Mouse (Mus musculus) adrenal gland, adult (tissue): ENCODE measurements around the gene Htra1.

Experiments
- DNase-seq, 2 experiments: peaks; one replicate each; pipeline ENCODE4 v3.0.0; 2022 to 2023; ENCODE audit warnings: low spot score in 1 of 2; ENCODE audit not compliant: inconsistent age in 2 of 2

The Htra1 gene

GRCm38 (mm10) chr7:130965909-130966365 is 30.0 kb downstream of the Htra1 start:
- DNase-seq: no peak

DNA sequence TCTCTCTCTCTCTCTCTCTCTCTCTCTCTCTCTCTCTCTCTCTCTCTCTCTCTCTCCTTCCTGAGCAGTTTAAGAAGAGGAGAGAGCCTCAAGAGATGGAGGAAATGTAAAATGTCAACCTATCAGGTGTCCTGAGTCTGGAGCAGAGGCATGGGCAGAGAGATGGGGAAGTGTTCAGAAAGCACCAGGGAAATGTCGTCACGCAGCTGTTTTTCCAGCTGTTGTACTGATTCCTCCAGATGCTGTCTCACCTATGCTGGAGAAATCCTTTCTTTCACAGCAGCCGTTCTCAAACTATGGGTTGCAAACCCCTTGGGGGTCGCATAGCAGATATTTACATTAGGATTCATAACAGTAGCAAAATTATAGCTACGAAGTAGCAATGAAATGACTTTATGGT is 30.5 kb downstream of the Htra1 start:
- DNase-seq: no peak

- DNase-seq: no peak
Observed at GRCm38 (mm10) chr7:130966876-130967275, 31.0 kb downstream of the Htra1 start.

- no peak for DNase-seq
Observed at GRCm38 (mm10) chr7:130967901-130968300, 32.0 kb downstream of the Htra1 start.

DNA sequence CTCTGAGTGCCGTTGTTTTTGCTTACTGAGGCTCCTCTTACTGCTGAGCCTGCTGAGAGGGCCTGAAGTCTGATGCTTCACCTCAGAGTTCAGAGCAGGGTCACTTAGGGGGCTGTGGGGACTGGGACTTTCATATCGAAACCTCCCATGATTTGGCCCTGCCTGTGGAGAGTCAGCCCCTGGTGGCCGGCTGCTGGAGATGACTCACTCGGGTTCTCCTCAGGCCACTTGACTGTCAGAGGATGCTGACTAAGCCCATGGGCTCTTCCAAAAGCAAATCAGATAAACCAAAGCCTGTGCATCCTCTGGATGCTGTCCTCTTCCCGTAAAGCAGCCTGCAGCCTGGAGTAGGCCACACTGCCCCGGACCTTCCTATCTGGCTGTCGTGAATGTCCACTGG is 32.6 kb downstream of the Htra1 start:
- DNase-seq: peak; percentile 75 to 87

DNA sequence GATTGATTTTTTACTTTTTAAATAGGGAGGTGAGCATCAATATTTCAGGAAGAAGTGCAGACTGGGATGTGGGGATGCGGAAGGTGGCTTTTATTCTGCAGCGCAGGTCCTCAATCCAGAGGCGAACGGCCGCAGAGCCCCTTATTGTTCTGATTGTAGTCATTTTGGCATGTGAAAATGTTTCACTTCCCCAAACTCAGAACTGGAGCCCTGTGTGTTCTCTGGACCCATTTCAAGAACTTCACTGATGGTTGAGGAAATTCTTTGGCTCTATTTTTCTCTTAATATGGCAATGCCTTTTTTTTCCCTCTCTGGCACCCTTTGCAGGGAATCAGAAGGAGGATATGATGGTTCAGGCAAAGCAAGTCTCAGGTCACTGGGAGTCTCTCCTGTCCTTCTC is 33.2 kb downstream of the Htra1 start:
- no peak for DNase-seq

- DNase-seq: no peak
Observed at GRCm38 (mm10) chr7:130969507-130969906, 33.6 kb downstream of the Htra1 start.

DNA sequence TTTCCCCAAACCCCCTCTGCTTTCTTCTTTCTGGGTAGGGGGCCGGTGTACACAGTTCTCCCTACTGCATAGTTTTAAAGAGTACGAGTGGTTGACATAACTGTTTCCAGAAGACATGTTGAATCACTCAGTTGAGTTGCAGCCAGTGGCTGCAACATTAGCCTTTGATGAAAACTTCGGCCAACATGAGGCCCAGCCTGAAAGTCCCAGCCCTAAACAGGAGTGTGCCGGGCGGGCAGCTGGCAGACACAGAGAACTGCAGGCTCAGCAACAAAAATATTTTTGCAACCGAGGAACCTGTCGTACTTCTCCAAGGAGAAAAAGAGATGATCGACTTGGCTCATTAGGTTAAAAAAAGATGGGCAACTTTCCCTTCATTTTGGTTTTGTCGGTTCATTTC is 36.9 kb downstream of the Htra1 start:
- no peak for DNase-seq

GRCm38 (mm10) chr7:130976305-130976935 is 40.5 kb downstream of the Htra1 start:
- DNase-seq: peak; percentile 81 to 83

DNA sequence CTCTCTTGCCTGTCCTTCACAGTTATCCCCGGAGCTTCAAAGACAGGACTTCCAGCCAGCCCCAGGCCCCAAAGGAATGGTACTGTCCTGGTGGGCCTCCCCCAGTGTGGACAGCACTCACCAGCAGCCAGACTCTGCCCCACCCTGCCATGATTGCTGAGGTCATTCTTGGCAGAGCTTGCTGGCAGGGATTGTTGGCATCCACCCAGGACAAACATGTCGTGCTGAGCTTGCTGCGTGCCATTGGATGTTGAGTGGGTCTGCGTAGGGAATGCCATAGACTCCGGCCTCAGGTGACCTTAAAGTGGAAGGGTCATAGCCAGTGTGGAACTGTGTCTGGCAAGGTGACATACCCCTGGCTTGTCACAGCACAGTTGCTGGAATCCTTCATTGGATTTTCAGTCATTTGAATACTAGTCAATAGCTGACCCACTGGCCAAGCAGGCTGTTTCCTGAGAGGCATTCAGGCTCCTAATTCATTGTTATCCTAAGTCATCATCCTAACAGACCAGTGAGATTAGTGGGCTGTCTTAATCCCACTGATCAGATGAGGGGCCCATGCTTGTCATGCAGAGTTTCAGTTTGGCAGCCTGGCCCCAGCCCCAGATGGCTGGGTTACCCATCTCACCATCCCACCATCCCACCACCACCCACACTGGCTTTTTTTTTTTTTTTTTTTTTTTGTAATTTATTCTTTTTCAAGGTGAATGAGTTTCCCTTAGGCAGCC is 42.0 kb downstream of the Htra1 start:
- peak; percentile 93 to 97 for DNase-seq

DNA sequence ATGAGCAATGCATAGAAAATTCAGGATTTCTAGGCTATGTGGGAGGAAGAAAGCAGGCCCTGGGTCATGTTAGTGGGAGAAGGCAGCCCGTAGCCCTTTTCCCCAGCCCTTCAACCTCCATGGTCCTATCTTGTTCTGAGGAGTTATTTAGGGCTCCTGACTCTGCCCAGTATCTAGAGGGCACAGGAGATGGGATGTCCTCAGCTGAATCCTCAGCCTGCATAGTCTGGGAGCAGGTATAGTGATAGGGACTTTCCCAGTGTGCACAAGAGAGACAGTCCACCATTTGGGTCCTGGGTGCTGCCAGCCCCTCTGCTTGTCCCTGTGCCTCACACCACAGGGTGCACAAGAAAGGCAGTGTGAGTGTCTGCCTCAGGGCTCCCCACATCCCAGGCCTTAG is 42.6 kb downstream of the Htra1 start:
- DNase-seq: no peak

- DNase-seq: peak; percentile 85 to 89
Observed at GRCm38 (mm10) chr7:130980130-130980529, 44.2 kb downstream of the Htra1 start.

DNA sequence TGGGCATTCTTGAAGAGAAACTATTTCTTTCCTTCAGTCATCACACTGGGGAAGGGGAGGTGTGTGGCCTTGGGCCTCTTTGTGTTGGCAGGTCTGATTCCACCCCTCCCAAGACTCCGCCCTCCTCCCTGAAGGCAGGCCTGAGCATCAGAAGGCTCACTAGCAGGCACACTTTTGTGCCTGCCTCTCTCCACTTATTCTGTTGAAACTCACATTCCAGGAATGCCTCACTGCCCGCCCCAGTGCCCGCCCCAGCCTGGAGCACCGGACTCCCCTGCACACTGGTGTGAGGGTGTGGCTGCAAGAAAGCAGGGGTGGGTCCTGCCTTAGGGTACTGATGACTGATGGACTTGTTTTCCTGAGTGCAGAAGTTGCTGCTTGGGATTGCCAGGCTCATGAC is 46.5 kb downstream of the Htra1 start:
- DNase-seq: no peak

DNA sequence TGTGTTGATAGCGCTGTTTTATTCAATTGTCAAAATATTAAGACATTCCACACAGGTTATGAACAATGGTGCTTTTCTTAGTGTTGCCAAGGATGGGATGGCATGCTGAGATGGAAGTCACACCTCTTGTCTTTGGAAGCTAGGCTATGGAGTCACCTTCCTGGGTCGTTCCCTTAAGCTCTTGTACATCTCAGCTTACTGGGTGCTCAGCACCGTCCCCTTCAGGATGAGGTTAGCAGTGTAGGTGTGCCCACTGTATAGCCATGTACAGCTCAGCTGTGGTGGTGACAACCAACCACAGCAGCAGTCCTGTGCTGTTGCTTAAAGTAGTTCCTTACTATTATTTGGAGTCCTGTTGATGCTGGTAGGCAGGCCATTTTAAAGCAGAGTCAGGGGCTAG is 47.0 kb downstream of the Htra1 start:
- DNase-seq: no peak

GRCm38 (mm10) chr7:130984294-130984693 is 48.4 kb downstream of the Htra1 start:
- no peak for DNase-seq

- peak in 1 of 2 experiments; percentile 35 for DNase-seq
Observed at GRCm38 (mm10) chr7:130985193-130985592, 49.3 kb downstream of the Htra1 start.

DNA sequence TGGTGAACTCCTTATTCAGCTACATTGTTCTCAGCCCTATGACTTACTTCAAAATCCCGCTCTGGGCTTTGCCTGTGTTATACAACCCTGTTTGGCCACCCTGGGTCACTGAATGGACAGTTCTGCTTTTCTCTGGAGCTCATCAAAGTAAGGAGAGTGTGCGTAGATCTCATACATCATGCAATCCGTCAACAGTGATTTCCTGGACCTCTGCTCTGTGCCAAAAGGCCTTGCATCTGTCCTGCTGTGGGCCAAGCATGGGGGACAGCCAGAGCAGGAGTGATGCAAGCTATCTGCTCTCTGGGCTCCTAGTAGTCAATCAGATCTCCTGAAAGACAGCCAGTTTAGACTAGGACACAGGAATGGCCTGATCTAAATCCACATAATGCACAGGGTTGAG is 49.8 kb downstream of the Htra1 start:
- DNase-seq: peak; percentile 49 to 76

- peak in 1 of 2 experiments; percentile 21 for DNase-seq
Observed at GRCm38 (mm10) chr7:130988146-130988545, 52.2 kb downstream of the Htra1 start.

GRCm38 (mm10) chr7:130989371-130989770 is 53.5 kb downstream of the Htra1 start:
- DNase-seq: peak in 1 of 2 experiments; percentile 78

DNA sequence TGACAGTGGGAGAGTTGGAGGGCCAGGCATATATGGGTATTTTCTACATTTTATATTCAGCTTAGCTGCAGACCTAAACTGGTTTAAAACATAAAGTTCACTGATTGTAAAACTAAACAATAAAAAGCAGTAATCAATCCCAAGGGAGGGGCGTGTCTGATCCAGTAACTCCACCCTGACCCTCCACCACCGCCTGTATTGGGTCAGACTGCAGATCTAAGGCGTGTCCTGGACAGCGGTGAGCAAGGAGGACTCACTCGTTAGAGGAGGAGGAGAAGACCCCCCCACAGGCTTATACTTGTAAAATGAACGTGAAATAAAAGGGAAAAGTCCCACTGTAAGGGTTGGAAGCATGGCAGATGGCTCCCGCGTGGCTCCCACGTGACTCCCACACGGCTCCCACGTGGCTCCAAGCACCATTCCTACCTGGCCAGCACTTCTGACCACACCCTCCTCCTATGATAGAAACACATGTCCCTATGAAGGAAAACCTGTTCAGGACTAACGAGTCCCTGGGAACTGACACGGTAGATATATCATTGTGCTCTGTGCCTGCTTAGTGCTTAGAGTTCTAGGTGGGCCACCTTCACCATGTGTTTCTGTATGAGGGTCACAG is 55.4 kb downstream of the Htra1 start:
- no peak for DNase-seq

GRCm38 (mm10) chr7:130993907-130994306 is 58.0 kb downstream of the Htra1 start:
- peak in 1 of 2 experiments; percentile 60 for DNase-seq
